Mouse (Mus musculus): ENCODE measurements at regions not wholly inside any gene's neighbourhood (a gene's known extent, or its start where the extent isn't known, plus 50 kb on each side); places are given as distances from the start of the nearest gene placed in this dataset.

- DNase-seq (ENCODE audit: low spot score) = no peak
Measured at GRCm38 (mm10) chr4:5206394-5207099, 413.4 kb upstream of the Impad1 start.

- DNase-seq (ENCODE audit: low spot score) = no peak
Measured at GRCm38 (mm10) chr4:5205328-5206208, 412.4 kb upstream of the Impad1 start.

- no peak for DNase-seq (ENCODE audit: low spot score)
Measured at GRCm38 (mm10) chr4:5194272-5194671, 401.1 kb upstream of the Impad1 start.

DNA sequence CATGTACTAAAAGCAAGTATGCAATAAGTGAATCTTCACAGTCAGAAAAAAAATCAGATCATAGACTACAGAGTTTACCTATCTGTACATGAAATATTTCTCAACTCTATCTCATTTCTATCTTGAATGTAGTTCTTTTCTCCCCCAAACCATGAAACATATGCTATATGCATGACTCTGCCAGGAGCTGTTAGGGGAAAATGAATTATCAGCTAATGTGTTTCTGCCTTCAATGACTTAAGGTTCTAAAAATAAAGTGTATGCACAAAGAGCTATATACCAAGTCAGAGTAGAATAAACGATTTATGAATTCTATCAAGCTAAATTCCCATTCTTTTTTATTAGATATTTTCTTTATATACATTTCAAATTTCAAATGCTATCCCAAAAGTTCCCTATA lies 388.4 kb upstream of the Impad1 start:
- no peak for DNase-seq (ENCODE audit: low spot score)

DNA sequence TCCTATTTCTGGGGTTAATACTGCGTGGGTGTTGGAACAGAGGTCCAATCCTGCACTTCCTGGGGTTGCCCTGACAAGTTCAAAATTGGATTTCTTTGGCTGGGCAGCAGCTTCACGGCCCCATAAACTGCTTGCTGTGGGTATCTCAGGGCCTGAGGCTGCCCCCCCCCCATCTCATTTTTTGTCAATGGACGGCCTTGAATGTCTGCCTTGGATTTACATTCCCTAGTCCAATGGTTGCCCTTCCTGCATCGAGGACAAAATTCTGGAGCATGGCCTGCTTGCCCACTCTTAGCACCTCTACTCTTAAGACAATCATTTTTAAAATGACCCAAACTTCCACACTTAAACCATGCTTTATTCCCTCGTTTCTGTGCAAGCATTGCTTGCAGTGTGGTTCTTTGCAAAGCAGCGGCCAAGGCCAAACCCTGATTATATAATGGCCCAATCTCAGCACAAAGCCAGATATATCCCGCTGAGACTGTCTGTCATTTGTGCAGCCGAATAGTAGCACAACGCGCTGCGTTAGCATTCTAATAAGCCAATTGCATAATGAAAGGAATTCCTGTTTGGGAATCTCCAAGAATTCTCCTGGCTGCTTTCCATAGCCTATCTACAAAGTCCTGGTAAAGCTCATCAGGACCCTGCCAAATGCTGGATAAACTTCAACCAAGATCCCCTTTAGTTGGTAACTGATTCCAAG lies 386.0 kb upstream of the Impad1 start:
- peak; percentile 5 for DNase-seq (ENCODE audit: low spot score)

DNA sequence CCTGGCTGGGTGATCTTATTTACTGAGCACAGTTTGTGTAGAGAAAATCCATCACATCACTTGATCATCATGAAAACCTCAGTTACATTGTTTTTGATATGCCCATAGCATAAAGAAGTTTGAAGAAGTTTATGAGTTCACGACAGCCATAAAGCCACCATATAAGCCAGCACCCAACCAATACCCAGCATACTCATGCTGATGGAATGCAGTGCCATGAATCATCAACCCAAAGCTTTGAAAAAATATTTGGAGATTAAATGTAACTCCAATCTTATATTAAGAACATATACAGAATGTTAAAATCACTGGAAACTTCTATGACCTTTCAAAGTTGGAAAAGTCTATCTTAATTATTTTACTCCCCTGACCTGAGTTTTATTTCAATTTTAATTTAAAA lies 372.1 kb upstream of the Impad1 start:
- DNase-seq (ENCODE audit: low spot score) = no peak

GRCm38 (mm10) chr4:5160931-5161330 lies 367.8 kb upstream of the Impad1 start:
- DNase-seq (ENCODE audit: low spot score) = no peak

DNA sequence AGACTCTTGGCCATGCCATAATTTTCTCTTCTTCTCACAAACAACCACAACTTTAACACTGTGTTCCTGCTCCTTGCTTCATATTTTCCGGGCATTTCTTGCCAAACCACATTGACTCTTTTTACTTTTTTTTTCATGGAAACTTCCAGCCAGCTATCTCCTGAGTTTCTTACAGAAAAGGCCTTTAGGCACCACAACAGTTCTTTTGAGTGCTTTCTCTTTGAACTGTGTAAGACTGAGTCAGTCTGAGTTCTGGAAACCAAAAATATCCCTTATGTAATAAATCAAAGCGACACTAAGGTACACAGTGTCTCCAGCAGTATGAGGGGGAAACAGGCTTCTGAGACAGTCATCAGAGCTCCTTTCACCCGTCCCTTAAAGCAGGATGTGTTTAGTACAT lies 337.6 kb upstream of the Impad1 start:
- DNase-seq (ENCODE audit: low spot score) = peak; percentile 67

GRCm38 (mm10) chr4:5126059-5126458 lies 332.9 kb upstream of the Impad1 start:
- no peak for DNase-seq (ENCODE audit: low spot score)

GRCm38 (mm10) chr4:5098411-5098810 lies 305.3 kb upstream of the Impad1 start:
- DNase-seq (ENCODE audit: low spot score) = no peak

DNA sequence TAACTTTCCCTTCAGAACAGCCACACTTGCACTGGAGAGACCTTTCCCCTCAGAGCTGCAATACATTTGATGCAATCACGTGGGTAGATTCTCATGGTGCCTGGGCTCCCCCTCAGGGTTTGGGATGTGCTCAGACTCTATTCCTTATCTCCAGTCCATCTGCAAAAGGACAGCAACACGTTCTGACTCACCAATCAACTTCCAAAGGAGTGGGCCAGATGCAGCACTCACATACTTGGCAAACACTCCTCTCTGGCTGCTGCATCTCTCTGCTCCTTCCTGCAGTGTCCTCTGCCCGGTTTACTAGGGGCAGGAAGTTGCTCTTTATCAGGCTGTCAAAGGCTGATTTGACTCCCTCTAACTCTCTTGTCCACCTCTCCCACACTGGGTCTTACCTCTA lies 285.6 kb upstream of the Impad1 start:
- DNase-seq (ENCODE audit: low spot score) = no peak

- no peak for DNase-seq (ENCODE audit: low spot score)
Measured at GRCm38 (mm10) chr4:5074754-5075153, 281.6 kb upstream of the Impad1 start.

- DNase-seq (ENCODE audit: low spot score) = no peak
Measured at GRCm38 (mm10) chr4:5071243-5071642, 278.1 kb upstream of the Impad1 start.

- no peak for DNase-seq (ENCODE audit: low spot score)
Measured at GRCm38 (mm10) chr4:5059290-5059955, 266.3 kb upstream of the Impad1 start.

DNA sequence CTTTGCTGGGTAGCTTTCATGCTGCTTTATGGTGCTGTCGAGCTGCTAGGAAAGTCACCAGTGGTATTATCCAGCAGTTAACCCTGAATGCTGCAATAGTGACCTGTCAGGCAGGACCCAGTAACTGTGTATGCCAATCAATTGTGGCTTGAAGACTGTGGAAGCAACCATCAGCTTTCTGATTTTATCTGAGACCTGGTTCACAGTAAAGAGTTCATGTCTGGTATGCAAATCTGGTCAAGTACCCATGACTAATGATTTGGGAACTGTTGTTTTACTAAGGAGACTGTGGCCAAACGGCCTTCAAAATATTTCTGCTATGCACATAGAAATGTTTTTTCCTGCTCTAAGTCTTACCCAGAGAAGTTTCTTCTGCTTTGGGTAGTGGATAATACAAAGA lies 236.8 kb upstream of the Impad1 start:
- no peak for DNase-seq (ENCODE audit: low spot score)

GRCm38 (mm10) chr4:4987491-4987890 lies 194.3 kb upstream of the Impad1 start:
- no peak for DNase-seq (ENCODE audit: low spot score)

DNA sequence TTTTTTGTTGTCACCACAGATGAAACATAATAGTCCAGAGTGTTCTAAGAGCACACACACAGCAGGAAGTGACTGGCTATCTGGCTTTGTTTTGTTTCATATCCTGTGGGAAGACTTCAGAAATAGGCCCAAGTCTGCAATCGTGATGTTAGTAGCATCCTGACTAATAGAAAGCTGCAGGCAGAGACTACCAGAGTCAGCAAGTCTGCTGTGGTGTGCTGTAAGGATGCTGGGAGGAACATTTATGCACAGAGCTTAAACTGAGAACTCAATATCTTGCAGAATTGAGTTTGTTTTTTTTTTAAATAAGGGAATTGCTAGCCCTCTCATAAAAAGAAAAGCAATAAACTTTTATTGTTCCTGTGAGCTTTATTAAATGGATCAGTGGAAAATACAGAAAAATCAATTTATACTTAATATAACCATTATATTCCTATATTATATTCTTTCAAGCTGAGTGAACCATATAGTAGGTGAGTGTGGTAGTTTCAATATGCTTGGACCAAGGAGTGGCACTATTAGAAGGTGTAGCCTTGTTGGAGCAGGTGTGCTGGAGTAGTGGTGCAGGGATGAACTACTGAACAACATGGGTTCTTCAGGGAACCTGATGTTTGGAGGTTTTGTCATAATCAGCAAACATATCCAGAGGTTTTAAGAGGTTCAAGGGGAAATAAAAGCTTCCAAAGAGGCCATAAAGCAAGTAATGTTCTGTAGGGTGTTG lies 190.5 kb upstream of the Impad1 start:
- no peak for DNase-seq (ENCODE audit: low spot score)

DNA sequence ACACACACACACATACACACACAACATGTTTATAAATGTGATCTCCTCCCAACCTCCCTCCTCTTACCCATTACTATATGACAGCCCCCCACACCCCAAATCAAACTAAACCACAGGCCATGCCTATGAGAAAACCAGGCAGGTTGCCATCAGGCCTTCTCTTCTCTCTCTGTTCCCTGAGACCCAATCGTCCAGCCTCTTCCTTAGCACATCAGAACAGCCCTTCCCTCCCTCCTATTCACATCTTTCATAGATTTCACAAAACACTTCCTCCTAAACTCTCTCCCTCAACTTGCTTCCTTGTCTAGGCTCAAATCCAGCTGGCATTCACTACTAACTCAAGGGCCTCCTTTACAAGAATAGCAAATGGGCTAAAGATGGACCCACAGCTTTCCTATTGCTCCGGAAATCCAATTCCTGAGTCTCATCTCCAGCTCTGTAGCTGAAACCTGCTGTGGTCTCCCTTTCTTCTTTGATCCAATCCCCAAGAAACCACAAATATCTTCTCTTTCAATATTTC lies 178.7 kb upstream of the Impad1 start:
- DNase-seq (ENCODE audit: low spot score) = peak; percentile 6

DNA sequence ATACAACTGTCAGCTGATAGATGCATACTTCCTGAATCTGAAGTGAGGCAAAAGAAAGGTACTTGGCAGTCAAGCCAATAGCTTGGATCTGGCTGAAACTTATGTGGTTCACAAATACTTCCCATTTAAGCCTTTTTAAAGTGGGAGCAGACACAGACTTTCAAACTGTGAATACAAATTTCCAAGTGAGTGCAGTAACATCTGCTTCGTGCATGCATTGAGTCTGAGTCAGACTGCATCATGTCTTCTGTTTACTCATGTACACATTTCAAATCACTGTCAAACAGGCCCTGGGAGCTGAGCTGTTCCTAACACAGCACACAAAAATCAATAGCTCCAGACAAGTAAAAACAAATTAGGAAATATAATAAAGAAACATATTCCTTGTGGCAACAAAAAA lies 155.8 kb upstream of the Impad1 start:
- no peak for DNase-seq (ENCODE audit: low spot score)

- no peak for DNase-seq (ENCODE audit: low spot score)
Measured at GRCm38 (mm10) chr4:4944498-4944897, 151.3 kb upstream of the Impad1 start.

DNA sequence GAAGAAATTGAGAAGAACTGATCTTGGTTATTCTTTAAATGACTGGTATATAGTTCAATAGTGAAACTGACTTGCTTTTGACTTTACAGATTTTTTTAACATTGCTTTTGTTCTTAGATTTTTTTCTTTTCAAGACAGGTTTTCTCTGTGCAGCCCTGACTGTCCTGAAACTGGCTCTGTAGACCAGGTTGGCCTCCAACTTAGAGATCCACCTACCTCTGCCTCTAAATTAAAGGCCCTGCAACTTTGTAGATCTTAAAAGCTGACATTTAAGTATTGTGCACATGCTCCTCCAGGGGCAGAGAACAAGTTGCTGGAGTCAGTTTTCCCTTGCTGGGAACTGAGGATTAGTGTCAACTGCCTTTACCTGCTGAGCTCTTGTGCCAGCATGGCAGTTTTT lies 132.6 kb upstream of the Impad1 start:
- DNase-seq (ENCODE audit: low spot score) = no peak
